Mouse (Mus musculus): ENCODE measurements at regions not wholly inside any gene's neighbourhood (a gene's known extent, or its start where the extent isn't known, plus 50 kb on each side); places are given as distances from the start of the nearest gene placed in this dataset.

GRCm38 (mm10) chr10:117512424-117513257 is 116.7 kb upstream of the Cpm start:
- Histone ChIP-seq H3K9ac (ENCODE audit: low read length) (no peak overlapping the region), H3K27ac (ENCODE audit: low read length) (no peak overlapping the region), H3K27me3 (ENCODE audit: control insufficient read depth, insufficient read depth, low read length) (no peaks in the 10 kb centered on the region), H3K4me1 (ENCODE audit: control insufficient read depth, insufficient read depth, low read length) (no peaks in the 10 kb centered on the region; the same call in 1 of the 2 replicates), H3K36me3 (ENCODE audit: control insufficient read depth, insufficient read depth) (no peaks in the 10 kb centered on the region), H3K4me2 (ENCODE audit: low read depth, low read length) (no peak overlapping the region), H3K4me3 (ENCODE audit: low read length) (no peak overlapping the region), H3K9me3 (replicated peaks; ENCODE audit: control insufficient read depth, low read length) (no peaks in the 10 kb centered on the region)
- ATAC-seq (replicated peaks; ENCODE audit: extremely low read depth, insufficient read depth, low FRiP score): no peak
- 84% methylated on average over 9 of the region's 9 CpGs for WGBS

- Histone ChIP-seq H3K9ac (ENCODE audit: low read length) (no peak overlapping the region), H3K27me3 (ENCODE audit: control insufficient read depth, insufficient read depth, low read length) (no peaks in the 10 kb centered on the region), H3K9me3 (replicated peaks; ENCODE audit: control insufficient read depth, low read length) (no peaks in the 10 kb centered on the region), H3K4me2 (ENCODE audit: low read depth, low read length) (no peak overlapping the region), H3K4me3 (ENCODE audit: low read length) (no peak overlapping the region), H3K27ac (ENCODE audit: low read length) (no peak overlapping the region), H3K36me3 (ENCODE audit: control insufficient read depth, insufficient read depth) (no peaks in the 10 kb centered on the region), H3K4me1 (ENCODE audit: control insufficient read depth, insufficient read depth, low read length) (no peaks in the 10 kb centered on the region)
- 71% methylated on average over 8 of the region's 8 CpGs for WGBS
- no peak for ATAC-seq (replicated peaks; ENCODE audit: extremely low read depth, insufficient read depth, low FRiP score)
Measured at GRCm38 (mm10) chr10:117511483-117512406, 117.6 kb upstream of the Cpm start.

- H3K27ac ChIP-seq (ENCODE audit: low read length): no peak overlapping the region
- H3K36me3 ChIP-seq (ENCODE audit: control insufficient read depth, insufficient read depth): no peaks in the 10 kb centered on the region
- no peak overlapping the region for H3K4me3 ChIP-seq (ENCODE audit: low read length)
- no peaks in the 10 kb centered on the region for H3K4me1 ChIP-seq (ENCODE audit: control insufficient read depth, insufficient read depth, low read length)
- no peak for ATAC-seq (replicated peaks; ENCODE audit: extremely low read depth, insufficient read depth, low FRiP score)
- 88% methylated on average over 3 of the region's 3 CpGs for WGBS
- H3K9ac ChIP-seq (ENCODE audit: low read length): no peak overlapping the region
- no peaks in the 10 kb centered on the region for H3K27me3 ChIP-seq (ENCODE audit: control insufficient read depth, insufficient read depth, low read length)
- no peaks in the 10 kb centered on the region for H3K9me3 ChIP-seq (replicated peaks; ENCODE audit: control insufficient read depth, low read length)
- H3K4me2 ChIP-seq (ENCODE audit: low read depth, low read length): no peak overlapping the region
Measured at GRCm38 (mm10) chr10:117510529-117511482, 118.5 kb upstream of the Cpm start.

DNA sequence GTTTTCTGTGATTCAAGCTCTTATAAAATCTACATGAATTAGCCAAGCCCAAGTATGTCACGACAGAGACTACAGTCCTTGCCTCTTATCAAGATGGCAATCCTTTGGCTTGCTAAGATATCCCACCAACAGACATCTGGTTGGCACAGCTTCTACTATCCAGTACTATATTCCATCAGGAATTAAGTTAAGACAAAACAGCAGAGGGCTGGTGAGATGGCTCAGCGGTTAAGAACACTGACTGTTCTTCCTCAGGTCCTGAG is 119.1 kb upstream of the Cpm start:
- WGBS: 88% methylated on average over 2 of the region's 2 CpGs

GRCm38 (mm10) chr10:117509431-117510223 is 119.7 kb upstream of the Cpm start:
- WGBS: 76% methylated on average over 9 of the region's 9 CpGs
- no peak for ATAC-seq (replicated peaks; ENCODE audit: extremely low read depth, insufficient read depth, low FRiP score)
- H3K4me3 ChIP-seq (ENCODE audit: low read length): no peak overlapping the region
- H3K9ac ChIP-seq (ENCODE audit: low read length): no peak overlapping the region
- H3K27me3 ChIP-seq (ENCODE audit: control insufficient read depth, insufficient read depth, low read length): no peaks in the 10 kb centered on the region
- no peaks in the 10 kb centered on the region for H3K9me3 ChIP-seq (replicated peaks; ENCODE audit: control insufficient read depth, low read length)
- H3K4me1 ChIP-seq (ENCODE audit: control insufficient read depth, insufficient read depth, low read length): no peaks in the 10 kb centered on the region
- H3K27ac ChIP-seq (ENCODE audit: low read length): no peak overlapping the region
- no peak overlapping the region for H3K4me2 ChIP-seq (ENCODE audit: low read depth, low read length)
- H3K36me3 ChIP-seq (ENCODE audit: control insufficient read depth, insufficient read depth): no peaks in the 10 kb centered on the region

More for the DNA sequence above, 119.1 kb upstream of the Cpm start:
- Histone ChIP-seq H3K4me1 (ENCODE audit: control insufficient read depth, insufficient read depth, low read length) (no peaks in the 10 kb centered on the region), H3K27ac (ENCODE audit: low read length) (no peak overlapping the region), H3K9ac (ENCODE audit: low read length) (no peak overlapping the region), H3K4me3 (ENCODE audit: low read length) (no peak overlapping the region), H3K27me3 (ENCODE audit: control insufficient read depth, insufficient read depth, low read length) (no peaks in the 10 kb centered on the region), H3K9me3 (replicated peaks; ENCODE audit: control insufficient read depth, low read length) (no peaks in the 10 kb centered on the region), H3K4me2 (ENCODE audit: low read depth, low read length) (no peak overlapping the region), H3K36me3 (ENCODE audit: control insufficient read depth, insufficient read depth) (no peaks in the 10 kb centered on the region)
- ATAC-seq (replicated peaks; ENCODE audit: extremely low read depth, insufficient read depth, low FRiP score): no peak

- no peaks in the 10 kb centered on the region for H3K27me3 ChIP-seq (ENCODE audit: control insufficient read depth, insufficient read depth, low read length)
- no peak overlapping the region for H3K4me2 ChIP-seq (ENCODE audit: low read depth, low read length)
- 84% methylated on average over 5 of the region's 5 CpGs for WGBS
- H3K36me3 ChIP-seq (ENCODE audit: control insufficient read depth, insufficient read depth): no peaks in the 10 kb centered on the region
- no peak overlapping the region for H3K9ac ChIP-seq (ENCODE audit: low read length)
- no peak overlapping the region for H3K4me3 ChIP-seq (ENCODE audit: low read length)
- no peak for ATAC-seq (replicated peaks; ENCODE audit: extremely low read depth, insufficient read depth, low FRiP score)
- no peaks in the 10 kb centered on the region for H3K9me3 ChIP-seq (replicated peaks; ENCODE audit: control insufficient read depth, low read length)
- no peak overlapping the region for H3K27ac ChIP-seq (ENCODE audit: low read length)
- no peaks in the 10 kb centered on the region for H3K4me1 ChIP-seq (ENCODE audit: control insufficient read depth, insufficient read depth, low read length)
Measured at GRCm38 (mm10) chr10:117506252-117506992, 122.9 kb upstream of the Cpm start.

DNA sequence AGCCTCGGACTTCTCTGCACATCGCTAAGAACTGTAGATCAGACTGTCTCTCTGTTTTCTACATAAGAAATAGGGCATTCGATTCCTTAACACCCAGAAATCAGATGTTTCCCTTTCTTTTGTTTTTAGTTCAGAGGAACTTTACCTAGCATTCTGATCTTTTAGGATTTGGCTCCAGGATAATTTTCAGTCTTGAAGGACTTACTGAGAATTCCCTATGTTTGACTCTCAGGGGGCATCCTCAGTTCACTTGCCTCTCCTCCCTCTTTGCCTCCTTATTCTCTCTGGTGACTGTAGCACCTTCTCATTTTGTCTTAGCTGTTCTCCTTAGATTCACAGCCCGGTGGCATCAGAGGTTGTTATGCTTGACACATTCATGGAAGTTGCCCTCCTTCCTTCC is 123.8 kb upstream of the Cpm start:
- H3K9me3 ChIP-seq (replicated peaks; ENCODE audit: control insufficient read depth, low read length): no peaks in the 10 kb centered on the region
- H3K4me2 ChIP-seq (ENCODE audit: low read depth, low read length): no peak overlapping the region
- no peaks in the 10 kb centered on the region for H3K27me3 ChIP-seq (ENCODE audit: control insufficient read depth, insufficient read depth, low read length)
- no peak overlapping the region for H3K27ac ChIP-seq (ENCODE audit: low read length)
- H3K4me3 ChIP-seq (ENCODE audit: low read length): no peak overlapping the region
- ATAC-seq (replicated peaks; ENCODE audit: extremely low read depth, insufficient read depth, low FRiP score): no peak
- H3K36me3 ChIP-seq (ENCODE audit: control insufficient read depth, insufficient read depth): no peaks in the 10 kb centered on the region
- no peak overlapping the region for H3K9ac ChIP-seq (ENCODE audit: low read length)
- no peaks in the 10 kb centered on the region for H3K4me1 ChIP-seq (ENCODE audit: control insufficient read depth, insufficient read depth, low read length)
- 75% methylated on average over 4 of the region's 4 CpGs for WGBS

DNA sequence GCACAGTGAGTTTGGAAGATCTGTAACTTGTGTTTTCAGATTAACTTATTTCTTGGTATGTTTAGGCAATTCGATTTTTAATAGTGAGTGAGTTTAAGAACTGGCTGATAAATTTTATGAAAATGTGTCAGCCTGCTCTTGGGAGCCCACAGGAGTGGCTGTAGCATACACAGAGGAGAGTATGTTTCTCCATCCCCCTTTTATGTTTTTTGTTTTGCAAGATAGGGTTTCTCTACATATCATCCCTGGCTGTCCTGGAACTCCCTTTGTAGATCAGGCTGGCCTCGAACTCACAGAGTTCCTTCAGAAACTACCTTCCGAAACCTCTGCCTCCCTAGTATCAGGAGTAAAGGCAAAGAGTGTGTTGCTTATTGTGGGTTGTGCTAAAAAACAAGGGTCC is 124.2 kb upstream of the Cpm start:
- Histone ChIP-seq H3K4me1 (ENCODE audit: control insufficient read depth, insufficient read depth, low read length) (no peaks in the 10 kb centered on the region), H3K4me3 (ENCODE audit: low read length) (no peak overlapping the region), H3K9me3 (replicated peaks; ENCODE audit: control insufficient read depth, low read length) (no peaks in the 10 kb centered on the region), H3K27me3 (ENCODE audit: control insufficient read depth, insufficient read depth, low read length) (no peaks in the 10 kb centered on the region), H3K4me2 (ENCODE audit: low read depth, low read length) (no peak overlapping the region), H3K9ac (ENCODE audit: low read length) (no peak overlapping the region), H3K36me3 (ENCODE audit: control insufficient read depth, insufficient read depth) (no peaks in the 10 kb centered on the region), H3K27ac (ENCODE audit: low read length) (no peak overlapping the region)
- 75% methylated on average over 3 of the region's 3 CpGs for WGBS
- ATAC-seq (replicated peaks; ENCODE audit: extremely low read depth, insufficient read depth, low FRiP score): no peak

Data from heart, embryonic 16.5 days (tissue).